Mouse (Mus musculus): ENCODE measurements around the gene Cenpa. TPM values are rescaled to one million over a fixed set of nuclear protein-coding genes. Genes with fewer than 3 reads are reported as not detected.

Cenpa gene
- polyA plus RNA-seq (2012; rRNA removed), result 28.2 and 31.9 TPM in 2 replicates

DNA sequence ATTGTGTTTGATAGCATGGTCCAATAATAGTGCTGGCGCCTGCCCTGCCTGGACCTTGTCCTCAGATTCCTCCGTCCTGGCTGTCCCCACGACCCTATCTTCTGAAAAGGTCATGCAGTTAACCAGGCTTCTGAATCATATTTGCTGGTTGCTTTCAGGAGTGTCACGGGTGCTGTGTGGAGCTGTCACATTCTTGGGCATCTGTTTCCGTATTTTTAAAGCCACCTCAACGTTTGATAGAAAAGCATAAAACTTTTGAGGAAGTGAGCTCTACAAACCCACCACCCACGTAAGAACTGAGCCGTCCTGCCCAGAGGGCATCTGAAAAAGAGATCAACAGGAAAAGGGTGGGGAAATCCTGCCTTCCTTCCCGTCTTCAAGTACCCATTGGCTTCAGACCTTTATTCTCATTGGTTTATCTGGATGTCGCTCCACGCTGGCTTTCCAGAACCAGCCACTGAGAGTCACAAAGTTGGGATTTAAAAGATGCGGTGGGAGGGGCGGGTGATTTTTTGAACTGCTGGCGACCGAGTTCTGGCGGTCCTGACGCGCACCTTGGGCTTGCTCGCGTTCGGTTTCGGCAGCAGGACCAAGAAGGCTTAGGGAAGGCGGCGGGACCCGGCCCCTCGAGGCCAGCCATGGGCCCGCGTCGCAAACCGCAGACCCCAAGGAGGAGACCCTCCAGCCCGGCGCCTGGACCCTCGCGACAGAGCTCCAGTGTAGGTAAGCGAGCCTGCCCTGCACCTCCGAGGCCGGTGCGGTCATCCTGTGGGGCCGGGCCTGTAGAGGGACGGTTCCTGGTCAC lies at the start of gene Cenpa:
Cenpa (plus strand) TSS at position 387 of the 805 bp plus-strand sequence.

DNA sequence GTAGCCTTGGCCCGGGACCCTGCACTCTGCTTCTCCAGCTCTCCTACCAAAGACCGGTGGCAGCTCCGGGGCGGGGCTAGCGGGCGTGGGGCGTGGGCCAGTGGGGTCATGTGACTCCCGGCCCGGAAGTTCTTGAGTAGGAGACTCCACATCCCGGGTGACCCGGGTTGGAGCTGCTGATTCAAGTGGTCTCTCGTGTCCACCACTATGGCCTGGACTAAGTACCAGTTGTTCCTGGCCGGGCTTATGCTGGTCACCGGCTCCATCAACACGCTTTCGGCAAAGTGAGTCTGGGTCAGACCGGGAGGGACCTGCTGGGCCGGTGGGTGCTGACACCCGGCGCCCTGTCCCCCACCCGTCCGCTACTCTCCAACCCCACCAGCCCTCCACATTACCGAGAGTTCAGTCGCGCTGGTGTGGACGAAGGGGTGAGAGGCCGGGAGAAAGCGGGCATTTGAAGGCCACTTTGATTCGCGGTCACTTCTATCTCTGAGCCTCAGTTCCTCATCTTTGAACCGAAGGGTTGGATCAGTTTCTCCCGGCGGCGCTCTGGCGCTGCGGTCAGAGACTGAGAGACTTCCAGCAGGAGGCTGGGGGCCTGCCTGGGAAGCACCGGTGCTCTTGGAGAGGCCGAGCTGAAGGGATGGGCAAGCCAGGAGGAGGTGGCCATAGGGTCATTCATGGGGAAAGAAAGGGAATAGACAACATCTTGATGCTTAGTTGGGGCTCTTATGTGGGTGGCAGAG lies 18.6 kb upstream of the Cenpa start, which contains the start of gene Slc35f6:
Slc35f6 (plus strand) TSS at position 119 of the 746 bp plus-strand sequence.

DNA sequence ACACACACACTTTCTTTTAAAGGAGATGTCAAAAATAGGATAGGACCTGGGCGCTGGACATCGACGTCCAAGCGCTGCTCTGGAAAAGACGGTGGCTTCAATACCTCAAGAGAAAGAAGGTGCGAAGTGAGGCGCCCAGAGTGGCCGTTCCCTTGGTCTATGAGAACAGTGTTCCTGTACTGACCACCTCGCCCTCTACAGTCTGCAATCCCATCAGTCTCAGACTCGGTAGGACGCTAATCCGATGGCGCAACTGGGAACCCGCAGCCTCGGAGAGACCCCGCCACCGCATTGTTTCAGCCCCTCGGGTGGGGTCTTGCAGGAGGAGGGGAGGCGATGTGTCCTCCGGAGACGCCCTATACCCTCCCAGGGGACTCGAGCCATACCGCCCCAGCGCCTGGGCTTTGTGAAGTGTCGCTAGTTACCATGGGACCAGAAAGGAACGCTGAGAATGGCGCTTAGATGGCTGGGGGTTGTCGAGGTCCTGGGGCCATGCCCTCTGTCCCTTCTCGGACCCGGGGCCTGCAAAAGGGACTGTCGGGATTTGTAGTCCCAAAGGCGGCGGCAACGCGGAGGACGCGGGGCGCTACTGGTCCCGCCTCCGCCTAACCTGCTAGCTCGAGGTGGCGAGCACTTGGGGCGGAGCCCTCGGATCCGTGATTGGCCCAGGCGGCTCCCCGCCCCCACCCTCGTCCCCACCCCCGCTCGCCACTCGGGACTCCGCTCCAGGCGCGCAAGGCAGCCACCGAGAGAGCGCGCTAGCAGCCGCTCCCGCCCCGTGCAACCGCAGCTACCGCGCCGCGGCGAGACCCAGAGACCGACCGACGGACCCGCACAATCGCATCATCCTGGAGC lies 44.8 kb downstream of the Cenpa start, which contains the start of gene Dpysl5:
Dpysl5 (plus strand) TSS at position 418 of the 855 bp plus-strand sequence.

Other genes starting within 250 kb of the Cenpa start
- gene Otof, start 204.8 kb upstream of the Cenpa start, polyA plus RNA-seq (2012; rRNA removed), result 13.7 and 15.2 TPM in 2 replicates
- gene 1700001C02Rik, start 200.7 kb upstream of the Cenpa start, polyA plus RNA-seq (2012; rRNA removed), result 0.67 and 0.70 TPM in 2 replicates
- not detected in 2 replicates for gene Cib4, start 120.9 kb upstream of the Cenpa start, polyA plus RNA-seq (2012; rRNA removed)
- gene Kcnk3, start 78.6 kb upstream of the Cenpa start, polyA plus RNA-seq (2012; rRNA removed), result 9.4 and 10.4 TPM in 2 replicates
- gene Slc35f6, start 18.8 kb upstream of the Cenpa start, polyA plus RNA-seq (2012; rRNA removed), result 34.9 and 38.2 TPM in 2 replicates
- 388 and 454 TPM in 2 replicates for gene Dpysl5, start 44.8 kb downstream of the Cenpa start, polyA plus RNA-seq (2012; rRNA removed)
- gene Mapre3, start 147.9 kb downstream of the Cenpa start, polyA plus RNA-seq (2012; rRNA removed), result 186 TPM in 2 replicates
- 70.2 and 73.8 TPM in 2 replicates for gene Tmem214, start 201.2 kb downstream of the Cenpa start, polyA plus RNA-seq (2012; rRNA removed)
- gene Agbl5, start 221.9 kb downstream of the Cenpa start, polyA plus RNA-seq (2012; rRNA removed), result 49.5 and 56.4 TPM in 2 replicates
- gene Ost4, start 241.0 kb downstream of the Cenpa start, polyA plus RNA-seq (2012; rRNA removed), result 211 and 228 TPM in 2 replicates
- 8.0 and 17.2 TPM in 2 replicates for gene Emilin1, start 246.6 kb downstream of the Cenpa start, polyA plus RNA-seq (2012; rRNA removed)